Mouse (Mus musculus) 3134 (cell line): ENCODE results near the gene Sctr.

Experiments
- DNase-seq: peaks from one replicate; pipeline ENCODE4 v3.0.0-alpha.2; 2011; ENCODE audit warnings: low spot score; ENCODE audit not compliant: insufficient read length; ENCODE audit errors: extremely low read depth

Sctr gene

GRCm38 (mm10) chr1:120006844-120007790 lies at the start of gene Sctr:
Gene Sctr, plus strand, starts transcription at chr1:120006894.
- peak; percentile 15 for DNase-seq

GRCm38 (mm10) chr1:119957716-119958222 lies 48.9 kb upstream of the Sctr start:
- no peak for DNase-seq

DNA sequence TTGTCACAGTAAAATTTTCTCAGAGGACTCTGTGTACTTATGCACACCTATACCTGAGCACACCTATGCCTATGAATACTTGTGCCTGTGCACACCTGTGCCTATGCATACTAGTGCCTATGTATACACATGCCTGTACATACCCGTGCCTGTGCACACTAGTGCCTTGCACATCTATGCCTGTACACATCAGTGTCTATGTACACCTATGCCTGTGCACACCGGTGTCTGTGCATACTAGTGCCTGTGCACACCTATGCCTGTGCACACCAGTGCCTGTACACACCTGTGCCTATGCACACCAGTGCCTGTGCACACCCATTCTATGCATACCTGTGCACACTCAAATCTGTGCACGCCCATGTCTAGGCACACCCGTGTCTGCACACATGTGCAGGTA lies 47.2 kb upstream of the Sctr start:
- DNase-seq: no peak

- DNase-seq: no peak
Observed at GRCm38 (mm10) chr1:119959920-119960319, 46.8 kb upstream of the Sctr start.

GRCm38 (mm10) chr1:119965804-119966514 lies 40.7 kb upstream of the Sctr start:
- DNase-seq: no peak

DNA sequence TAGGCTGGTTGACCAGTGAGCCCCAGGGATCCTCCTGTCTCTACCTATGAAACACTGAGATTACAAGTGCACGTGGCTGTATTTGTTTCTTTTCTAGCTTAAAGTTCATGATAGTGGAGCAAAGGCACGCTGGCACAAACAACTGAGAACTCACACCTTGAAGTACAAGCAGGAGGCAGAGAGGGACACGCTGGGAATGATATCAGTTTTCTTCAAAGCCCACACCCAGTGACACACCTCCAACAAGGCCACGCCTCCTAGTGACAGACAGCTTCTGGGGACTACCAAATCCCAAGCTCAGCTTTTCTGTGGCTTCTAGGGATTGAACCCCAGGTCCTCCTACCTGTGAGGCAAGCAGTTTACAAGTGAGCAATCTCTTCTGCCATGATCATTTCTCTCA lies 33.6 kb upstream of the Sctr start:
- DNase-seq: no peak

DNA sequence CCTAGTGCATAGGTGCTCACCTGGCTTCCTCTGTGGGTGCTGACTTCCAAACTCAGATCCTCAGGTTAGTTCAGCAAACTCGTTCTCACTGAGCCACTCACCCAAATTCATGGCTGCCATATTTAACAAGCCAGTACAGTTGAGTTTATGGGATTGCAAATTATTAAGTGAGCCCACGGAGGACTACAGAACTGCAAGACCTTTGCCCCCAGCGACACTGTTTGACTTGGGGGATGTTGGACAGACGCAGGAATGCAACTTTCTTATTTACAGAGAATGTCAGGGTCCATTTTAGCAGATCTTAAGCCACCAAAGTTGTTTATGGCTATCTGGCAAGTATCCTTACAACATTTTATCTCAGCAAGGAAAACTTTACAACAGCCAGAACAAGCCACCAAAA lies 31.6 kb upstream of the Sctr start:
- no peak for DNase-seq

DNA sequence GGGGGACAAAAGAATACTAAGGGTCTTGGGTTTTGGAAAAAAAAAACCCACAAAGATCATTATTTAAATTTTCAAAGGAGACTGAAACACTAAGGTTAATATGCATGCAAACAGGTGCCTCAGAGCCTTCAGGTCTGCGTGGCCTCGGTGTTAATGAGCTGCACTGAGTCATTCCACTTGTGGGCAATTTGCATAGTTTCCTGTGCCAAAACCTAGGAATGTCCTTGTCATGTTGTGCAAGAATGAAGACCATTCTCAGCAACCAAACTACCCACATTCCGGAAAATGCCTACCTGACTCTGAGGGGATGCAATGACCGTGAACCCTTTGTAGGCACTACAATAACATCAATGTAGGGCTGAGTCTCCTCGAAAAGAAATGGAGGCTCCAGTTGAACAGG lies 20.1 kb upstream of the Sctr start:
- DNase-seq: no peak

- DNase-seq: no peak
Observed at GRCm38 (mm10) chr1:119996798-119997581, 9.7 kb upstream of the Sctr start, which contains the start of gene Cfap221. Gene Cfap221, minus strand, starts transcription at chr1:119997234.

DNA sequence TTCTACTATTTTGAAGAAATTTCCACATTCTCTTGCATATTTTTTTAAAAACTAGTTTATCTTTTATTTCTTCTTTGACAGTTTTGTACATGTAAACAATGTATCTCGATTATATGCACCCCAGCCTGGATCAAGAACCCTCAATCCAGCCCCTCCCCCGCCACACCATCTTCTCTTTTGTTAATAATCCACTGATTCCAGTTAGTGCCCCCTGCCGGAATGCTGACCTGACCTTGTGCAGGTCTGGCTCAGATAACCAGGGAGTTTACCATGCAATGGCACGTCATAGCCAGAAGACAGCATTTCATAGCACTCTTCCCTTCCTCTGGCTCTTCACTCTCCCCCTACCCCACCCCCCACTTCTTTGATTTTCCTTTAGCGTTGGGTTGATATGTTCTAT lies 9.1 kb upstream of the Sctr start:
- DNase-seq: no peak

GRCm38 (mm10) chr1:120007851-120008588 lies 1.3 kb downstream of the Sctr start:
- no peak for DNase-seq

DNA sequence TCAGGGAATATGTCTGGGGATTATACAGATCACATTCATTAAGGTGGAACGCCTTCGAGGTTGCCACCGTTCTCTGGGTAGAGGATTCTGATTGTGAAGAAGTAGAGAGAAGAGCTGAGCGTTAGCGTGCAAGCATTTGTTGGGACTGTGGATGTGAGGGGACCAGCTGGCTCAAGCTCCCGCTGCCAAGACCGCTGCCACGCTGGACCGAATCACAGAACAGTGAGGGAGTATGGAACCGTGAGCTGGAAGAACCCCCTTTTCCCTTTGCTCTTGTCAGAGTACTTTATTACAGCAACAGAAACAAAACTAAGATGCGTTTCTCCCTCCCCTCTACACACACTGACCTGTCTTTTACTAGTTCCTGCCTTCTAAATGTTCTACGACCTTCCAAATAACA lies 5.9 kb downstream of the Sctr start:
- no peak for DNase-seq

DNA sequence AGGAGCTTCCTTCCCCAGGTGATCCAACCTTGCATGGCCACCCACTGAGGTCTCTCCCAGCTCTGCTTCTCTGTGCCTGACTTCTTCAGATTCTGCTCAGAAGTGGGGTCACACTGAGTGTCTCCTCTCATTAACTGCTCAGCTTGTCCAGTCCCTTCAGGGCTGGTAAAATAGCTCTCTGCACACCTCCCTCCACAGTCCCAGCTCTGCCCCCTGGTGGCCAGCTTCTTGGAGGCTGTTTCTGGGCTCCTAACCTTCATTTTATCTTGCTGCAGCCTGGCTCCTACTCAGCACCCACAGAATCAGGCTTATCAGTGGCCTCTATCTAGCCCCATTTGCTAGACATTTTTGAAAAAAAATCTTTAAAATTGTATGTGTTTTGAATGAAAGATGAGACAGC lies 6.4 kb downstream of the Sctr start:
- DNase-seq: no peak

DNA sequence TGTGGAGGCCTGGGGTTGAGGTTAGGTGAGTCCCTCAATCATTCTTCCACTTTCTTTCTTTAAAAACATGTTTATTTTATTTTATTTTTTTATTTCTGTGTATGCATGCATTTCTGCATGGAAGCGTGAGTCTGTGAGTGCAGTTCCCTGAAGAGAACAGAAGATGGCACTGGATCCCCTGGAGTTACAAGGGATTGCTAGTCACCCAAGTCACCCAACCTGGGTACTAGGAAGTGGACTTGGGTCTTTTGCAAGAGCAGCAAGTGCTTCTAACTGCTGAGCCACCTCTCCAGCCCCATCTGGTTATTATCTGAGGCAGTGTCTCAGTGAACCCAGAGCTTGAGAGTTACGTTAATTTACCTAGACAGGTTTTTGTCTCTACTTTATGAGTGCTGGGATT lies 9.5 kb downstream of the Sctr start:
- DNase-seq: no peak

- DNase-seq: no peak
Observed at GRCm38 (mm10) chr1:120018900-120019299, 12.2 kb downstream of the Sctr start.

GRCm38 (mm10) chr1:120019428-120019827 lies 12.7 kb downstream of the Sctr start:
- DNase-seq: no peak

GRCm38 (mm10) chr1:120020322-120020897 lies 13.7 kb downstream of the Sctr start:
- DNase-seq: no peak

- DNase-seq: no peak
Observed at GRCm38 (mm10) chr1:120021951-120022350, 15.3 kb downstream of the Sctr start.

GRCm38 (mm10) chr1:120024331-120025049 lies 17.8 kb downstream of the Sctr start:
- no peak for DNase-seq
